Mouse (Mus musculus) adipocyte (in vitro differentiated cells): ENCODE measurements around the gene Kctd11.
"Not testable (repeated sequence)": the region's sequence is repeated elsewhere in the genome, so short reads cannot be mapped to it uniquely, and the experiment has no call there.

Experiments
- DNase-seq: peaks from one replicate; pipeline ENCODE4 v3.0.0-alpha.2; 2016; ENCODE audit warnings: low spot score

Kctd11 gene

DNA sequence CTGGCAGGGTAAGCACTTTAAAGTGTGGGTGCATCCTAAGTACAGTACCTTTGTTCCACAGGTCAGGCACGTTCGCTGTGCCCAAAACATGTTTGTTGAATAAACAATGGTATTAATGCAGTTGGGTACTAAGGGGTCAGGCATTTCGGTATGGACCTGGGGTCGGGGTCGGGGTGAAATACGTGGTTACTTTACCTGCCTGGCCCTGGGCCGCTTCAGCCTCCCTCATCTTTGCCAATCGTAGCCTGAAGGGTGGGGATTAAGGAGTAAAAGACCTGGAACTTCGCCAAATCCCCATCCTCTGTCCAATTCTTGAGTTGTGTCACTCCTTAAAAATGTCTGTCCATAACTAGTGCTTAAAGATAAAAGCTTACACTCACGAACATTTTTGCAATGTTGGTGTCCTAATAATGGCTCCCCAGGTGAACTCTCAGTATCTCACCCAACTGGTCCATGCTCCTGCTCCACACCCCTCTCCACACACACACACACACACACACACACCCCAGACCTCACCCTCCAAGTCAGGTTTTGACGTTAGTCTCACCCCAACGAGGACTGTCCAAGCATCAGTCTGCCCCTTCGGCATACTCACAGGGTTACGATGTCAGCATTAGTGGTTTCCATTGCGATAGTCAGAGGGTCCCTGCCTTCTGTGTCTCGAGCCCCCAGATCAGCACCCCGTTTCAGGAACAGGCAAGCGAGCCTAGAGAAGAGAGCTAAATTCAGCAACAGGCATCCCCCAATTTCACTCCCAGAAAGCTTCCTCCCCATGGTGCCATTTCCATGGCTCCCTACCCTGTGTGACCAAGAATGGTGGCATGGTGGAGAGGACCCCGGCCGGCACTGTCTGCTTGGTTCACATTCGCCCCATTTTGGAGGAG is 823 bp upstream of the Kctd11 start:
- DNase-seq = no peak

DNA sequence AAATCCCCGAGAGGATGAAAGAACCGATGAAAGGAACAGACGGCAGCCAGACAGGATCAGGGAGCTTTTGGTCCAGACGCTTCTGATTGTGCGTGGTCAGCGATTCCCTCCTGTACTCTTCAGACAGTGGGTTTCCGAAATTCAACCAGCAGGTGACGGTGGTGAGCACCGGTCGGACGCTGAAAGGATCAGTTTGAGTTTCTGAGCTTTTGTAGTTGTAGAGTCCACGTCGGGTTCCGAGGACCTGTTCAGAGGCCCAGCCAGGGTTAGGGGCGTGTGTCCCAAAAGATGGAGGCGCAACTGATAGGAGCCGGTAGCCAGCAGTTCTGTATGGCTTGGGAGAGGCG is 727 bp downstream of the Kctd11 start:
- DNase-seq = peak; percentile 69

DNA sequence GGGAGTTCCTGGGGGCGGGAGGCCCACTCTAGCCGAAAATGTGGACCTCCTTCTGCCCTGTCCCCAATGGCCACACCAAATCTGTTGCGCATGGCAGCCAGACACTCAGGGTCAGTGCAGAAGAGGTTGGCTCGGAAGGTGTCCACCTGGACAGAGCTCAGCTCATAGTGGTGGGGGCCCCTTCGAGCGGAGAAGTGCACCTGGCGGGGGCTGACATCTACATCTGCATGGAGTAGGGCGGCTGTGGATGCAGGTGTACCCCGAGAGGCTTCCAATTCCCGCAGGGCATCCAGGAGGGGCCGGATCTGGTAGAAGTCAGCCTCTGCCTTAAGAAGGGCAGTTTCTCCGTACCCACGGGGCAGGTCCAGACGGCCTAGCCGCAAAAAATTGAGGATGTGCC is 1.5 kb downstream of the Kctd11 start:
- no peak for DNase-seq

DNA sequence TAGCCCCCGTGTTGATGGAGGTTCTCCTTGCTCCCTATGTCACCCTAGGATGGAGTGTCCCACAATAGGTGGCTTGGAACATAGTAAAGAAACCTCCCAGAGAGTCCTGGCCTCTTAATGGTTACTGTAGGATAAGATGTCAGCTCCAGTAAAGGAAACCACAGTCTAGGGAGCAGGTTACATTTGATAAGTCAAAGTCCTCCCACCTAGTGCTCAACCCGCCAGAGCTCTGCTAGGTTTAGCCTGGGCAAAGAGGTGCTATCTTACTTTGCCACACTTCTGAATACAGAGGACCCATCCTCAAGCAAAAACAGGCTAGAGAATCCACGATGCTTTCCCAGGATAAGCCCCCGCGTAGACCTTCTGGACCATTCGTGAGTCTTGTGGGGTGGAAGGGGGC is 2.3 kb downstream of the Kctd11 start:
- no peak for DNase-seq

DNA sequence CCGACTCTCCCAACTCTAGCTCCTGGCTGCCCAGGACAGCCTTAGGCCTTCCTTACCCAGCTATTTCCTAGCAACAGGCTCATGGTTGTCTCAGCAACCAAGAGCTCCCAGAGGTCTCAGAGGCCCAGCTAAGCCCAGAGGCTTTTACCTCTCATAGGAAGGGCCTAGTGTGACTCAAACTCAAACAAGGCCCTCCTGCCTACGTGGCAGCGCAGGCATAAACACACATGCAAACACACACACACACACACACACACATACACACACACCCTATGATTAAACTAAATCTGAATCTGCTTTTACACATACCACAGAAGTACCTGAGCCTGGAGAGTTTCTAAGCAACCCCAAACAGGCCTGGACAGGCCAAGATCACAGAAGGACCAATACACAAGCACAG is 2.8 kb downstream of the Kctd11 start:
- no peak for DNase-seq

DNA sequence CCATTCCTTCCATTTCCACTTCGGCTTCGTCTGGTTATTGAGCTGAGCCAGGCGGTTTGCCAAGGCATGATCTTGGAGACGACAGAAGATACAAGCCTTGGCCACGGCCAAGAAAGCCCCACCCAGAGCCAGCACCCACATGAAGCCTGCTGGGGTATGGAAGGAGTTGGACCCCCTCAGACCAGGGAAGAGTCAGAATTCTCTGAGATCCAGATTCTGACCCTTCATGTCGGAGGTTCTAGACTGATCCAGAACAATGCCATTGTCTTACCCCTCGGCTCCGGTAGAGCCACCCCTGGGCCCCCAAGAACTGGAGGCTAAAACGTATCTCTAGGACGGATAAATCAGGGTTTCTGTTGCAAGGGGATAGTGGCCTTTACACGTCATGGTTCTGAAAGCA is 3.3 kb downstream of the Kctd11 start, which contains the start of gene Tmem95:
Gene Tmem95, minus strand, starts transcription at position 141 of the 400 bp plus-strand sequence.
- no peak for DNase-seq

DNA sequence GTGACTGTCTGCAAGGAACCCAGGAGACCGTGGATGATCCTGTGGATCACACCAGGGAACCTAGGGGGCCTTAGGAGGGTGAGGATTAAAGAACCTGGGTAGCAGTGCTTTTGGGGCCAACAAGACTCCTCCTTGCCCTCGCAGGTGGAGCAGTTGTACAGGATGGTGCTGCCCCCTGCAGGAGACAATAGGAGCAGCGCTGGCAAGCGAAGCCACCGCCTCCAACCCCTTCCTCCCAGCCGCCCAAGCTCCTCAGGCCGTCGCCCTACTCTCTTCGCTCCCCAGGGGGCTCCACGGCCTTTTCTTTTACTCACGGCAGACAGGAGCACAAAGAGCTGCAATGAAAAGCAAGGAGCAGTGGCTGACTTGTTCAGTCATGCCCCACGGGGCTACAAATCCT is 4.3 kb downstream of the Kctd11 start:
- peak; percentile 78 for DNase-seq

DNA sequence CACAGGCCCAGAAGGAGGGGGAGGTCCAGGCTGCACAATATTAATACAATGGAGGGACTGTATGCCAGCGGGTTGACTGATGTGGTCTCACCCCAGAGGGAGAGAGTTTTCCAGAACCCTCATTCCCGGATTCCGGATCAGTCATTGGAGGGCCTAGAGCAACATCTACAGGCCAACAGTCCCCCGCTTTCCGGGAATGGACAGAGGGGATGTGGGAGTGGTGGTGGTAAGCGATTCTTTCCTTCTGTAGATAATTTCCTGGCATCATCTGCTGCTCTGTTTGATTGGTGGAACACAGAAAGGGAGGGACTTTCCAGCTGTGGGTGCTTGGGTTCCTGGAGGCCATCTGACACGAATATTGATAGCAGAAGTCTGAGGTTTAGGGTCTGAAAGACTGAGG is 5.0 kb downstream of the Kctd11 start:
- no peak for DNase-seq

DNA sequence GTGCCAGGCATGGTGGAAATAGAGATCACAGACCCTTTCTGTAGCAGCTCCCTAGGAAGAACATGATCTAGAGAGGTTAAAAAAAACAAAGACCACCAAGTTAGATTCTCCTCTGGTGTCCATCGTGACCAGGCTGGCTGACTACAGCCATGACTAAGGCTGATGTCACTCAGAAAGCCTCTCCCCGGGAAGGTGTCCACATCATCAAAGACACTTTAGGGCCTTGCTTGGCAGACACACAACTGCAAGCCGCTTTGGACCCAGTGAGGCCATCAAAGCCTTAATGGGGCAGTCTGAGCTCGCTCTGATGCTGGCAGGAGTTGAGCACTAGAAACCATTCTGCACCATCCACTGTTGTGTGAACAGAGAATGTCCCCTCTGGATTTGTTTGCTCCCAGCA is 8.8 kb downstream of the Kctd11 start:
- DNase-seq = no peak

DNA sequence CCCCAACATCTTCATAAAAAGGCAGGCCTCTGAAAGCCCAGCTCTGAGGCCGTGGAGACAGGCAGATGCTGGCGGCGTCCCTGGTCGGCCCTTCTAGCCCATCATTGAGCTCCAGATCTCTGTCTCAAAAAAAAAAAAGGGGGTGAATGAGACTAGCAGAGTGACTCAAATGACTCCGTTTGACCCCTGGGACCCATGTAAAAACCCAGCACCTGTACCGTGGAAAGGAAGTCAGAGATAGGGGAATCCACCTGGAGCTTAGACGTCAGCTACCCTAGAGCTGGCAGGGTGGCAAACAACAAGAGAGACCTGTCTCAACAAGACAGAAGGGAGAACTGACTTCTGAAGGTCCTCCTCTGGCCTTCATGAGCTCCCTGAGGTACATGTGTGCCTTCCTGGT is 9.4 kb downstream of the Kctd11 start:
- DNase-seq = no peak

DNA sequence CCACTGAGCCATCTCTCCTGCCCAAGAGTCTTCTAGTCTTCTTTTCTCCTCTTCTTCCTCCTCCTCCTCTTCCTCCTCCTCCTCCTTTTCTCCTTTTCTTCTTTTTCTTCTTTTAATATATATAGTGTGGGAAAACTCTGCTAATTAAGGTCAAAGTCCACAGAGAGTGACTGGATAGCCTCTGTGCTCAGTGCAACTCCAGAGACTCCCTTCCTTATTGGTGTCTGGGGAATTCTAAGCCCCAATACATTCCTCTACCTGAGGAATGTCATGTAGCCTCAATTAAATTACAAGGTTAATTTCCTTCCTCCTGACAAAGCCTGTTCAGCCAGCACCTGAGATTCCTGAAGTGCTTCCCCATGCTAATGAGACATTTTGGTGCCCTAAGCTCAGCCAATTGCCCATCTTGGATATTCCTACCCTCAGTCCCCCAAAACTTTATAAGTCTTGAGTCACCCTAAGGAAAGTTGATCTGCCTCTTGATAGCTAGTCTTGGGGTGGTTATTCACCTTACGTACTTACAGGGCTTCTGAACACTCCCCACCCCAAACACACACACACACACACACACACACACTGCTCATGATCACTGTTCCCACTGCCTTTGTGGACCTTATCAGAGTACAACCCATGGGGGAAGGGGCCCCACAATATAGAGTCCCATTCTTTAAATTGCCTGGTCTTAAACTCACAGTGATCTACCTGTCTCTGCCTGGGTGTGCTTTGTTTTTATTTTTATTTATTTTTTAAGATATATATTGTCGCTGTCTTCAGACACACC is 10.7 kb downstream of the Kctd11 start:
- DNase-seq = no peak

DNA sequence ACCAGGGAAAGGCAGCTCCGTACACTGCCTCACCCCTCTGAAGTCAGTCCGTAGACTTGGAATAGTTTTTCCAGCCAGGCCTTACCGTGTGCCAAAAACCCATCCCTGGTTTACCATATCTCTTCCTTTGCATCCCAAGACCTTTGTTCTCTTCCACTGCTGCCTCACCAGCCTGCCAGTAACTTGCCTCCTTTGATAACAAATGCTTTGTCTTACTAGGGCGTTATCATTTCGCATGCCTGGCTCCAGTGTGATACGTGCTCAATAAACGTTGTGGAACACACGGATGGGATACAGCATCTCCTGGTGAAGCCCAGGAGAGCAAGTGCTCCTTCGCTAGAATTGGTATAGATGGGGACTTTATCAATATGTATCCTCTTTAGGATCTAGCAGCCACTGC is 13.9 kb downstream of the Kctd11 start:
- DNase-seq = no peak

DNA sequence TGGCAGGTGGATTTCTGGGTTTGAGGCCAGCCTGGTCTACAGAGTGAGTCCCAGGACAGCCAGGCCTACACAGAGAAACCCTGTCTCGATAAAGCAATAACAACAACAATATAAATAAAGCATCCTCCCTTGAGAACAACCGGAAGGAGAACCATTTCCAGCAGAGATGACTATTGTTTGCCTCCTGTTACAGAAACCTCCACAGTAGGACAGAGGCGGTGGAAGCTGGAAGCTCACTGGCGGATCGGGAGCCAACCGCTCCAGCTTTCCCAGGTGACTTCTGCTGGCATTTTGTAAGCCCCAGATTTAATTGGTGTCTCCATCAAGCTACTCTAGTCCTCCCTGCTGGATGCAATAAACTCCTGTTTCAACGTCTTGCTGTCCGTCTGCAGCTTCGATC is 15.6 kb downstream of the Kctd11 start:
- DNase-seq = no peak

DNA sequence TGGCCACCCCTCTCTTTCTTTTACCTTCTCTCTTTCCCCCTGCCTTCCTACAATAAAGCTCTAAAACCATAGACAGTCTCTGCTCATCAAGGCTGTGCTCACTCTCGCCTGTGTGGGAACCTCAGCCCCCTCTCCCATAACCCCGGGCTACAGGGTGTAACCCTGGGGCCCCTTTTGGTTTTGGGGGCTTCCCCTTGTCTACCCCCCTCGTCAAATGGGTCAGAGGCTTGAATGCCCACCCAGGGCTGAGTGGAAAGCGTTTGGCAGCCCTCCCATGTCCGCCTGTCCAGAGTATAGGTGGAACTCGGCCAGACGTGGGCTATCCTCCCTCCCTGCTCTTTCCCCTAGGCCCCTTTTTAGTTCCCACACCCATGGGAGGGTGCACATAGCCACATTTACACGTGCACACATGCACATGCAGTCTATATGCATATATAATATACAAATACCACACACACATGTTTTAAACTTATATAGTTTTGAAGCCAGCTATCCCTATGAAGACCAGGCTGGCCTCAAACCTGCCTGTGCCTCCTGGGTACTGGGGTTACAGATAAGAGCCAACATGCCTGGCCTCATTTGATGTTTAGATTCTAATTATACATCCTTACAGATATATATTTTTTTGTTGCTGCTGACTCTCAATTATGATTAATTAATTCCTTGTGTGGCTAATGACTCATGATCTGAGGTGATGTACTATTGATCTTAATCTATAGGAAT is 16.9 kb downstream of the Kctd11 start:
- no peak for DNase-seq

DNA sequence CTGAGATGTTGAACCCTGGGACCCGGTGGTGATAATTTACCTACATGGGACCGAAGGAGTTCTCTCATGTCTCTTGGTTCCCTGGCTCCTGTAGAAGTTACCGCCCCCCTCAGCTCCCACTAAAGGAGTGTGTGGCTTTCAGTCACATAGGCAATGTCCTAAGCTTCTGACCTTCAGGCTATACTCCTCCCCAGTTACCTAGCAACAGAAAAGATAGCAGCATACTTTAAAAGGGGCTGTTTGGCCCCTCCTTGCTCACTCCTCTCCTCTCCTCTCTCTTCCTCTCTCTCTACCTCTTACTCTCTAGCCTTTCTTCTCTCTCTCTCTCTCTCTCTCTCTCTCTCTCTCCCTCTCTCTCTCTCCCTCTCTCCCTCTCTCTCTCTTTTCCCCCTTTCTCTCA is 17.5 kb downstream of the Kctd11 start:
- not testable (repeated sequence) for DNase-seq

DNA sequence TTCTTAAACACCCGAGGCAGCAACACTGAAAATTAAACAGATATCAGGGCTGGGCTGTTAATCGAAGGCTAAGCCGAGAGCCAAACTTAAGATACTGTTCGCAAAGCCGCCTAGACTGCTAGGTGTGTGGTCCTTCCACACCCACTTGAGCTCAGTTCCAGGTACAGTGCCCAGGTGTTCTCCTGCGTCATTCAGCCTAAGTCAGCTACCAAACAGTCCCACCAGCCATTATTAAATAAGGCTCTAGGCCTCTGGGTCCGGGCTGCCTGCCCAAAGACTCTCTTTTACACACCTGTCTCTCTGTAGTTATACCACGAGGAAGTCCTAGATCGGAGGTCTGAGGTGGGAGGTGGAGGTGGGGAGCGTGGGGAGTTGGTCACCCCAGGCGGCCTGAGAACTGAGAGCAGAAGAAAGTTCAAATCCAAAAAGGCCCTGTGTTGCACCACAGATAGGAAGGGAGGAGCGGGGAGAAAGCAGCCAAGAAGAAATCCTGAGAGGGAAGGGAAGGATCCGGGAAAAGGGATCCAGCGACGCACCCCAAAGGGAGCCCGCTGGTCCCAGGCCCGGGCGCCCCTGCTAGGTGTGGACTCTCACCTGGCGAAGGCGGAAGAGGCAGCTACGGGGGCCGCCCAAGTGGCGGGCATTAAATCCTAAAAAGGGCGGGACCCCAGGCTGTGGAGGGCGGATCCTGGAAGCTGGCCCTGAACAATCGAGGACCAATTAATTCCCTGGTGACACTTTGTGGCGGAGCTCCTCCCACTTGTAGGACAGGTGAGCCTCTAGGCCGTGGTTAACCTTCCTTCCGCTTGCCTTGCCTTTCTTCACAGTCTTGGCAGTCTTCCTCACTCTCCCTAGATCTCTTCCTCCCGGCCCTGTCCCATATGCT is 22.9 kb downstream of the Kctd11 start, which contains the start of gene Tnk1:
Gene Tnk1, minus strand, starts transcription at position 618 of the 886 bp plus-strand sequence.
- no peak for DNase-seq

DNA sequence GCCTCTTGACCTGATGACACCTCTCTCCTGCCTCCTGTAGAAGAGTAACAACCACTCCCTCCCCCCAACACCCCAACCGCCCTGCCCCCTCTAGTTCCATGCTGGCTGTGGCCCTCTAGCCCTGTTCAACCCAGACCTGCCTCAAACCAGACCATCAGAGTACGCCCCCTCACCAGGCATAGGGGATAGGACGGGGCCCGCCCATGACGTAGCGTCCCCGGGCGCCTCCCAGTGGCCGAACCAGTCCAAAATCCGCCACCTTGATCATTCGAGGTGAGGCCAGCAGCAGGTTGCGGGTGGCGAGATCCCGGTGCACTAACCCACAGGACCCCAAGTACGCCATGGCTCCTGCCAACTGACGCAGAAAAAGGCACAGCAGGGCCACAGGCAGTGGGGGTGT is 25.9 kb downstream of the Kctd11 start:
- DNase-seq = no peak

DNA sequence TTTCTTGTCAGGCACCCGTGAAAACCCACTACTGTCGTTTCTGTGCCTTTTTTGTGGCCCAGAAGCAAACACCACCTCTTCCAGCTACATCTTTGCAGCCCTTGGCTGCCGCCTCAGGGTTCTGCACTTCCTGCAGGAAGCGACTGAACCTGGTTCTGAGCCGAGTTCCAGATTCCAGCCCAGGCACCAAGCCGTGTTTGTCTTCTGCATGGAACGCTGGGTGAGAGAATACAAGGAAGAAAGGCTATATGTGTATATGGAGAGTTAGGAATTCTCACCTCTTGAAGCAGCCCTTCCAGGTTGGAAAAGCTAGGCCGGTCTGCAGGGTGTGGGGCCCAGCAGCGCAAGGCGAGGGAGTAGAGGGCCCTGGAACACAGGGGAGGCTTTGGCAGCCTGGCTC is 26.5 kb downstream of the Kctd11 start:
- no peak for DNase-seq

DNA sequence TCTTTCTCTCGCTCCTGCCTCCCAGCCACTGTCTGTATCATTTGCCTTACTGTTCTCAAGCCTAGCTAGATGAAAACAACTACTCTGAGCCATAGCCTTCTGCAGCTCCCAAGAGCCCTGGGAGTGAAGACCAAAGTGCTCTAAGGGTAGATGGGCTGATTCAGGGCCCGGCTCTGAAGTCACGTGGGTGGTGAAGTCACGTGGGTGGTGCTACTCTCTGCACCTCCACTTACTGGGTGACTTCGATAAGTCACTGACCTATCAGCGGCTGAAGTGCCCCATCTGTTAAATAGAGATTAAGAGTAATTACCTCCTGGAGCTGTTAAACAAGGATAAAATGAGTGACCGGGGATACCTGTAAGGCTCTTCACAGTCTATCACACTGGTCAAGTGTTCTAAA is 27.2 kb downstream of the Kctd11 start:
- DNase-seq = no peak

DNA sequence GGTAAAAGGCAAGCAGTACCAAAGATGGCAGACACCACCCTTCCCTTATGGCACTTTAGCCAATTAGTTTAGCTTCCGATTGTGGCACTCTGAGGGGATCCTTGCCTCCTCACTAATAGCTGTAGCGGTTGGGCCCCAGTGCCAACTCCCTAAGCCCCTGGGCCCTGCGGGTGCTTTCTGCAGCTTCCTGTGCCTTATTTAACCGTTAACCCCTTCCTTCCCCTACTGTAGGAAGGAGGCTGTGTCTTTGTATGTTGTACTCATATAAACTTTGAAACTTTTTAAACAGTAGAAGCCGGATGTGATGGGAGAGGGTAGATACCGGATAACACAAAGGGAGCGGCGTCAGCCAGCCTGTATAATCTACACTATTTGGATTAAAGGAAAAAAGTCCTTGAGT is 30.5 kb downstream of the Kctd11 start:
- no peak for DNase-seq

DNA sequence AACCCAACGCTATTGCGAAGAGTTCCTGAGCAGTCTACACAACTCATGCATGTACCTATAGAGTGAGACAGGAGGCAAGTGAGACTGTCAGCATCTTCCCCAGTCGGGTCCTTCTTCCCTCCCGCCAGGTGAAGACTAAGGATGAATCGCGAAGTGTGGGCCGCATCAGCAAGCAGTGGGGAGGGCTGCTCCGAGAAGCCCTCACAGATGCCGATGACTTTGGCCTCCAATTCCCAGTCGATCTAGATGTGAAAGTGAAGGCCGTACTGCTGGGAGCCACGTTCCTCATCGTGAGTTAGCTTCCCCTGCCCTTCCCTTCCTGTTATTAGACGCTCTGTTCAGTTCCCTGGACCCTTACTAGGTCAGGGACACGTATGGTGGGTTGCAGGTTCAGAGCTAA is 31.3 kb downstream of the Kctd11 start:
- no peak for DNase-seq

DNA sequence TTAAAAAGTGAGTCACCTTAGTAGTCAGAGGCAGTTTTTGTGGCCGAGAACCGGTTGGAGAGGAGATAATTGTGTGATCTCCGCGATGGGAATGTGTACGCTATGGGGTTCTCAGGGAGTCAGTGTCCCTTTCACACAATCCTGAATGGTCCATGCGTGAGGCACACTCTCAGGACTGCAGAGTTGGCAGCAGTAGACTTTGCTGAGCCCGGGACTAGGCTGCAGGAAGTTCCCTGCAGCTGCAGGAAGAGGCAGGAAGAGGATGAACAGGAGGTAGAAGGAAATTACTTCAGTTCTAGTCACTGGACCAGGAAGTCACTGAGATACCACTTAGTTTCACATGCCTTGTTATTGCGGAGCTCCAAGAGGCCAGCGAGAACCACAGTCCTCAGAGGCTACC is 32.1 kb downstream of the Kctd11 start:
- DNase-seq = no peak
